Mouse (Mus musculus) embryonic facial prominence, embryonic 12.5 days (tissue): ENCODE results near the gene Suox. TPM values are rescaled to one million over a fixed set of nuclear protein-coding genes. Genes with fewer than 3 reads are reported as not detected.
"Not testable (repeated sequence)": the region's sequence is repeated elsewhere in the genome, so short reads cannot be mapped to it uniquely, and the experiment has no call there.

Source experiments
- ATAC-seq: fragments of 200-750 bp; cut with Nextera tagmentation; 2 replicates; pipeline ENCODE4 v1.8.0; 2017; ENCODE audit not compliant: insufficient number of reproducible peaks, insufficient read depth, low FRiP score, low TSS enrichment
- H3K27ac ChIP-seq: fragments of 300-500 bp; sonication (generic); 2 replicates; pipeline ENCODE4 v1.5.1; 2016; ENCODE audit warnings: mild to moderate bottlenecking
- H3K27me3 ChIP-seq: fragments of 300-500 bp; sonication (generic); 2 replicates; pipeline ENCODE4 v1.6.1; 2016; ENCODE audit warnings: mild to moderate bottlenecking, moderate library complexity
- H3K36me3 ChIP-seq: fragments of 300-500 bp; sonication (generic); 2 replicates; pipeline ENCODE4 v1.6.1; 2016; ENCODE audit warnings: mild to moderate bottlenecking
- H3K4me1 ChIP-seq: fragments of 300-500 bp; sonication (generic); 2 replicates; pipeline ENCODE4 v1.6.1; 2016
- H3K4me2 ChIP-seq: fragments of 300-500 bp; sonication (generic); replicated peaks from 2 replicates; pipeline ENCODE4 v1.6.1; 2016; ENCODE audit warnings: mild to moderate bottlenecking, moderate library complexity
- H3K4me3 ChIP-seq: fragments of 300-500 bp; sonication (generic); 2 replicates; pipeline ENCODE4 v1.5.1; 2016; ENCODE audit warnings: mild to moderate bottlenecking
- H3K9ac ChIP-seq: fragments of 300-500 bp; sonication (generic); 2 replicates; pipeline ENCODE4 v1.6.1; 2016; ENCODE audit warnings: mild to moderate bottlenecking, moderate library complexity
- H3K9me3 ChIP-seq: fragments of 300-500 bp; sonication (generic); 2 replicates; pipeline ENCODE4 v1.6.1; 2016; ENCODE audit warnings: mild to moderate bottlenecking, moderate library complexity
- WGBS: fragments of 180-500 bp; shearing (Covaris S2); methylation state at CpG from one replicate; pipeline ENCODE4 v1.1.7; 2016; 5-methylcytosine and 5-hydroxymethylcytosine counted together
- polyA plus RNA-seq: library from polyadenylated mRNA; unstranded; fragments of >200 nt; fragmentation: Nextera tagmentation; extraction: Ambion mirVana; gene quantifications from 2 replicates; pipeline ENCODE4 v1.2.1, GENCODE M21; 2016

Suox gene
- 18.5 and 19.5 TPM in 2 replicates for polyA plus RNA-seq

DNA sequence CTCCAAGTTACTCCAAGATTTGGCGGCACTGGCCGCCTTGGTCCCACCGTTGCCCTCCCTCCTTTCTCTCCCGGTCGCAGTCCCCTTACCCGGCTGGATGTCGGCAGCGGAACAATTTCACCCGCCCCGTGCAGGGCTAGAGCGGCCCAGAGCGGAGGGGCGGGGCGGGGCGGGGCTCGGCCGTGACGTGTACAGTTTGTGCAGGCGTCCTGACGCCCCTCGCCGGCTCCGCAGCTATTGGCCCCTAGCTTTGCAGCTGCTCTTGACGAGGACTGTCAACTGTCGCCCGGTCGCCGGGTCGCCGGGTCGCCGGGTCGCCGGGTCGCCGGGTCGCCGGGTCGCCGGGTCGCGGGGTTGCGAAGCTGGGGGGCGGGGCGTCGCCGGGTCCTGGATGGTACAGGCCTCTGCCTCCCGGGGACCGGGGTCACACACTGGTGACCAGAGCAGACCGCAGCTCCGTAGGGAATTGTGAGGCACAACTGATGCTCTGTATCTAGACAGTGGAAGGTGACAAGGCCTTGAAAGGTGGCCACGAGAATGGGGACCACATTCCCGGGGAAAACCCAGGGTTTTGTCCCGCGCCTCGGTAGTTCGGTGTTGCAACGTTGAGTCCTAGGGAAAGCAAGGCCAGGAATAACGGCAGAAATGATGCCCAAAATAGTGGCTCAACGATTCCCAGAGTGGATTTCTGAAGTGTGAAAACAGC lies at the start of gene Suox:
TSS of gene Suox (minus strand) at position 311 of the 706 bp plus-strand sequence.
- Histone ChIP-seq H3K27me3 (no peaks in the 10 kb centered on the region), H3K4me1 (peaks cover 15% of the 10 kb centered on the region; the same call in 1 of the 2 replicates), H3K9ac (peak within 1 kb of the TSS; percentile 66), H3K4me3 (peak within 1 kb of the TSS; percentile 62), H3K27ac (peak within 1 kb of the TSS; percentile 62; the same call in 1 of the 2 replicates), H3K4me2 (peak within 1 kb of the TSS; percentile 88), H3K9me3 (no peaks in the 10 kb centered on the region), H3K36me3 (peaks cover 7% of the 10 kb centered on the region)
- under 1% methylated on average over 60 of the region's 60 CpGs for WGBS
- ATAC-seq: peak; percentile 93

- Histone ChIP-seq H3K27me3 (no peaks in the 10 kb centered on the region), H3K27ac (no peak overlapping the region), H3K9ac (no peak overlapping the region), H3K9me3 (no peaks in the 10 kb centered on the region), H3K36me3 (no peaks in the 10 kb centered on the region), H3K4me1 (no peaks in the 10 kb centered on the region), H3K4me2 (no peak overlapping the region), H3K4me3 (no peak overlapping the region)
- ATAC-seq: no peak
- 87% methylated on average over 19 of the region's 19 CpGs for WGBS
Observed at GRCm38 (mm10) chr10:128715559-128716537, 42.0 kb upstream of the Suox start.

GRCm38 (mm10) chr10:128711318-128711717 lies 37.4 kb upstream of the Suox start:
- H3K9me3 ChIP-seq, H3K9ac ChIP-seq, H3K27me3 ChIP-seq, ATAC-seq, H3K4me3 ChIP-seq, H3K4me1 ChIP-seq, H3K4me2 ChIP-seq, H3K36me3 ChIP-seq, H3K27ac ChIP-seq: not testable (repeated sequence)
- WGBS: 93% methylated on average over 7 of the region's 7 CpGs

GRCm38 (mm10) chr10:128705317-128705693 lies 31.4 kb upstream of the Suox start:
- WGBS: 7% methylated on average over 11 of the region's 11 CpGs

DNA sequence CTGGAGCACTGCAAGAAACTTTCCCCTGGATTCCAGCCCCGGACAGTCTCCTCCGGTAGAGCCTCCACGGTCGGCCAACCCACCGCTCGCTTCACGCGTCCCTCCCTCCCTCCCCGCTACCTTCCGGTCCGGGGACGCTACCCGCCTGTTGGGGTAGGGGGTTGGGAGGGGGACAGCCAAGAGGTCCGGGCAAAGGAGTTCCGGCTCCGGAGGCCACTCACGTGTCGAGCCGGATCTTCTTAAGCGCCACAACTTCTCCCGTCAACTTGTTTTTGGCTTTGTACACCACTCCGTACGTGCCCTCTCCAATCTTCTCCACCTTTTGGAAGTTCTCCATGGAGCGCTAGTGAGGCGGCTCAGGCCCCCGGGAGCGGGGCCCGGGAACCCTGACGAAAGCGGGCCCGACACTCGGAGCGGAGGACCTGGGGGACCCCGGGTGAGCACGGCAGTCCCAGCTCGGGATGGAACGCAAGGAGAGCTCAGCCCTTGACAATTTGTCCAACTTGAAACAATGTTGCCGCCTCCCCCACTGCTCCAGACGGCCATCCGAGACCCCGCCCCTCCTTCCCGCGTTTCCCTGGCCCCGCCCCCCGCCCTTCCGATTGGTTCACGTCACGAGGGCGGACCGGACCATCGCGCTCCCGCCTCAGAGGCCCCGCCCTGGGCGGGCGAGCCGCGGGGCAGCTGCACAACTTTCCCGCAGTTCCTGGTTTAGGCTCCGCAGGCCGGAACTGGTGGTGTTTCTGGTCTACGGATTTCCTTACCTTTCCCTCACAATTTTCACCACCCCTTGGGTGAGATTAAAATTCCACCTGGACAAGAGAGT lies 30.8 kb upstream of the Suox start, which contains the start of gene Cdk2:
TSS of gene Cdk2 (minus strand) at position 541 of the 826 bp plus-strand sequence.
- H3K4me3 ChIP-seq: peak within 1 kb of the TSS; percentile 83
- no peaks in the 10 kb centered on the region for H3K27me3 ChIP-seq
- peaks cover 33% of the 10 kb centered on the region for H3K36me3 ChIP-seq
- under 1% methylated on average over 60 of the region's 62 CpGs for WGBS
- peaks cover 26% of the 10 kb centered on the region; the same call in 1 of the 2 replicates for H3K4me1 ChIP-seq
- peak within 1 kb of the TSS; percentile 97 for H3K27ac ChIP-seq
- H3K4me2 ChIP-seq: peak within 1 kb of the TSS; percentile 79
- peak; percentile 80 for ATAC-seq
- no peaks in the 10 kb centered on the region for H3K9me3 ChIP-seq
- peak within 1 kb of the TSS; percentile 88 for H3K9ac ChIP-seq

More at GRCm38 (mm10) chr10:128705317-128705693, 31.4 kb upstream of the Suox start:
- peak overlapping the region; percentile 88 for H3K9ac ChIP-seq
- peak overlapping the region; percentile 83 for H3K4me3 ChIP-seq
- no peaks in the 10 kb centered on the region for H3K9me3 ChIP-seq
- no peaks in the 10 kb centered on the region for H3K27me3 ChIP-seq
- H3K36me3 ChIP-seq: peaks cover 27% of the 10 kb centered on the region
- H3K27ac ChIP-seq: peak overlapping the region; percentile 97
- peaks cover 26% of the 10 kb centered on the region; the same call in 1 of the 2 replicates for H3K4me1 ChIP-seq
- ATAC-seq: no peak
- H3K4me2 ChIP-seq: peak overlapping the region; percentile 79

DNA sequence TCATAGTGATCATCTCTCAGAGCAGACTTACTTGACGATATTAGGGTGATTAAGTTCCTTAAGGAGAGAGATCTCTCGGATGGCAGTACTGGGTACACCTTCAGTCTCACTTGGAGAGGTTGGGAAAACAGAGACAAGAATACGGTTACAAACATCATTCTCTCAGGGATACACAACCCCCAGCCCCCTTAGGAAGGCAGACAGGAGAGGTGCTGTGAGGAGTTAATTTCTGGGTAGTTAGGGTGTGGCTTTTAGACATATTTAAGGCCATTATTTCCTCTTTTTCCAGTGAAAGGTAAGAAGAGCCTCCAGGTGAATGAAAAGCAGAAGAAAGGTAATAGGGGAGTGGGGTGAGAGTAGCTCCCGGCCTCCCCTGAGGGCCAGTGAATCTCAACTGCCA lies 30.0 kb upstream of the Suox start, which contains the start of gene Pmel:
TSS of gene Pmel (plus strand) at position 301 of the 400 bp plus-strand sequence.
- Histone ChIP-seq H3K9me3 (no peaks in the 10 kb centered on the region), H3K27me3 (no peaks in the 10 kb centered on the region), H3K9ac (peak within 1 kb of the TSS; percentile 88), H3K27ac (peak within 1 kb of the TSS; percentile 97), H3K4me3 (peak within 1 kb of the TSS; percentile 83), H3K36me3 (peaks cover 41% of the 10 kb centered on the region), H3K4me2 (peak within 1 kb of the TSS; percentile 79), H3K4me1 (peaks cover 26% of the 10 kb centered on the region; the same call in 1 of the 2 replicates)
- no peak for ATAC-seq
- 14% methylated on average over 4 of the region's 4 CpGs for WGBS

- Histone ChIP-seq H3K9me3 (no peaks in the 10 kb centered on the region), H3K4me3 (0 out of 2 replicates have a peak overlapping the region, but pooled peaks have one; percentile 9), H3K4me2 (no peak overlapping the region), H3K27me3 (no peaks in the 10 kb centered on the region), H3K27ac (no peak overlapping the region), H3K9ac (no peak overlapping the region), H3K36me3 (peaks cover 50% of the 10 kb centered on the region), H3K4me1 (peaks cover 26% of the 10 kb centered on the region; the same call in 1 of the 2 replicates)
- WGBS: 87% methylated on average over 6 of the region's 6 CpGs
- no peak for ATAC-seq
Observed at GRCm38 (mm10) chr10:128702328-128703007, 28.6 kb upstream of the Suox start.

DNA sequence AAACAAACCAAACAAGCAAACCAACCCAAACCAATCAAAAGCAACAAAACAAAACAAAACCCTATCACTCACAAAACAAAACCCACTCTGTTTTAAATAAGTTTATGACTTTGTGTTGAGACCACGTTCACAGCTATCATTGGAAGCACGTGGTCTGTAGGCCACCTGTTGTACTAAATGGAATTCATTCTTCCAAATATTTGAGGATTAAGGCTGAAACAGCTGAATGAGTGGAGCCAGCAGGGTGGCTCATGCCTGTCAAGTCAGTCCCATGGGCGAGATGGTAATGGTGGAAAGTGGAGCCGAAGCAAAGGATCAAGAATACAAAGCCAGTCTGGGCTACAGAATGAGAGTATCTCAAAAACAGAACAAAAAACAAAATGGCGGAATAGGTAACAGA lies 26.8 kb upstream of the Suox start:
- H3K9me3 ChIP-seq: no peaks in the 10 kb centered on the region
- no peak overlapping the region for H3K4me3 ChIP-seq
- WGBS: 86% methylated on average over 5 of the region's 5 CpGs
- no peak overlapping the region for H3K4me2 ChIP-seq
- no peaks in the 10 kb centered on the region for H3K27me3 ChIP-seq
- ATAC-seq: no peak
- no peak overlapping the region for H3K9ac ChIP-seq
- H3K27ac ChIP-seq: no peak overlapping the region
- H3K4me1 ChIP-seq: peaks cover 26% of the 10 kb centered on the region; the same call in 1 of the 2 replicates
- H3K36me3 ChIP-seq: peaks cover 50% of the 10 kb centered on the region

- Histone ChIP-seq H3K27ac (no peak overlapping the region), H3K27me3 (no peaks in the 10 kb centered on the region), H3K4me3 (no peak overlapping the region), H3K4me1 (peaks cover 23% of the 10 kb centered on the region), H3K9me3 (no peaks in the 10 kb centered on the region), H3K9ac (no peak overlapping the region), H3K36me3 (peaks cover 50% of the 10 kb centered on the region), H3K4me2 (no peak overlapping the region)
- ATAC-seq: no peak
- 69% methylated on average over 11 of the region's 11 CpGs for WGBS
Observed at GRCm38 (mm10) chr10:128699611-128700010, 25.7 kb upstream of the Suox start.

GRCm38 (mm10) chr10:128699006-128699405 lies 25.1 kb upstream of the Suox start:
- no peak overlapping the region for H3K9ac ChIP-seq
- peaks cover 50% of the 10 kb centered on the region for H3K36me3 ChIP-seq
- peaks cover 27% of the 10 kb centered on the region for H3K4me1 ChIP-seq
- ATAC-seq: no peak
- no peak overlapping the region for H3K4me3 ChIP-seq
- 84% methylated on average over 5 of the region's 5 CpGs for WGBS
- no peaks in the 10 kb centered on the region for H3K27me3 ChIP-seq
- H3K27ac ChIP-seq: no peak overlapping the region
- H3K4me2 ChIP-seq: no peak overlapping the region
- no peaks in the 10 kb centered on the region for H3K9me3 ChIP-seq
